Mouse (Mus musculus) embryo, embryonic 11 days (tissue): ENCODE results near the gene Vmn2r90.
"Not testable (repeated sequence)": the region's sequence is repeated elsewhere in the genome, so short reads cannot be mapped to it uniquely, and the experiment has no call there.

ENCODE experiments used
- DNase-seq: peaks from one replicate; pipeline ENCODE4 v3.0.0-alpha.2; 2015

Gene Vmn2r90

GRCm38 (mm10) chr17:17703447-17703846, at the start of gene Vmn2r90:
Gene Vmn2r90, plus strand, starts transcription at chr17:17703747.
- DNase-seq = no peak

DNA sequence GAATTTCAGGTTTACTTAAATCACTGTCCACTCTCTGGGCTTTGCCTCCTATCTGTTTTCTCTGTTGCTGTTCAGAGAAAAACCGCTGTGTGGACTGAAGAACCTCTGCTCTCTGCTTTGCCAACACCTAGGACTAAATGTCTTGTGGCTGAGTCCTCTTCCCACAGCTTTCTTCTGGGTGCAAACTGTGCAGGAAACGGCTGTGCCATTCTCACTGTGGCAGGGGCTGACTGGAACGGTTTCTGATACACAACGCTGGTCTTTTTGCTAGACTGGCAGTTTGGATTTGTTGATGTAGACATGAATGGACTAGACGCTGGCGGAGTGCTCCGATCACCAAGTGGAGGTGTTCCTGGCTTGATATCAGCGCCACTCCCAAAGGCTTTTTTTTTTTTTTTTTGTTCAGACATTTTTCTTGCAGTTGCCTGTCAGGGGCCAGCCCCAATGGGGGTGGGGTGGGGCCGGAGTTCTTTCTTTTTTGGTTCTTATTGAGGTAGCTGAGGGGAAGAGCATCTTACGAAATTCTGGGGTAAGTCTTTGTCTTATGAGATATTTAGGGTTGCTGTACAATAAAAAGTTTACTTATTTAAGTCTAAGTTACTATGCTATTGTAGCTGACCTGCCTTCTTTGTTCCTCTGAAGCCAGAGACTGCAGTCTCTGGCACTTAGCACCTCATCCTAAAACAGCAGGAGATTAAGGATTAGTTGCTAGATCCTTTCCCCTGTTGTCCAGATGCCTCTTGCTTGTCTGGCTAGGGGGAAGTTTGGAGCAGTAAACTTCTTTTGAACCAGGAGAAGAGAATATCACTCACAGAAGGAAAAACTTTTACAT, 48.3 kb upstream of the Vmn2r90 start:
- no peak for DNase-seq

DNA sequence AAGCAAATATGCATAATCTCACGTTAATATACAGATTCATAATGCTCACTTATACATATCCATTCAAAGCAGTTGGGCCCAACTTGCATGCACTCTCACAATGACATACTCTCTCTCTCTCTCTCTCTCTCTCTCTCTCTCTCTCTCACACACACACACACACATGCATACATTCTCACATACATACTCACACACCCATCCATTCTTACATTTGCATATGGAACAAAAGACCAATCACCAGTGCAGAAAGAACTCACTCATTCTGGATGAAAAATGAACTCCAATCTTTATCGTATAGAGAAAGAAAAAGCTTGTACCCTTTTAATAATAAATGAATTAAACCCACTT, 47.7 kb upstream of the Vmn2r90 start:
- no peak for DNase-seq

DNA sequence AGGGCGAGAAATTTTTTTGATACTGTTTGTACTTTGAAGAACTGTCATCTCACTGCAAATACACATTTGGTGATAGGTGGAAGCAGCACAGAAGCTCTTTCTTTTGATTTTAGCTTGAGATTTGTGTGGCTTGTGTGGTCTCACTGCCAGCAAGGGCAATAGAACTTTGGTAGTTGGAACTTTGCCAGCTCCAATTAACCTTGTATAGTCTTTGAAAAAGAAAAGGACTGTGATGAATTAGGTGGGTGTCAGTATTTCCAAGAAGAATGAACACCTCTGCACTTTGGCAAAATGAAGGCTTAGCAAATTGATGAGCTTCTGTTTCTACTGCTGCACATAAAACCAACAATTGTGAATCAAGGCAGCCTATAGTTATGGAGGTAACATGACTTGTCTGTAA, 24.8 kb upstream of the Vmn2r90 start:
- DNase-seq = no peak

GRCm38 (mm10) chr17:17690659-17691058, 12.9 kb upstream of the Vmn2r90 start:
- no peak for DNase-seq

DNA sequence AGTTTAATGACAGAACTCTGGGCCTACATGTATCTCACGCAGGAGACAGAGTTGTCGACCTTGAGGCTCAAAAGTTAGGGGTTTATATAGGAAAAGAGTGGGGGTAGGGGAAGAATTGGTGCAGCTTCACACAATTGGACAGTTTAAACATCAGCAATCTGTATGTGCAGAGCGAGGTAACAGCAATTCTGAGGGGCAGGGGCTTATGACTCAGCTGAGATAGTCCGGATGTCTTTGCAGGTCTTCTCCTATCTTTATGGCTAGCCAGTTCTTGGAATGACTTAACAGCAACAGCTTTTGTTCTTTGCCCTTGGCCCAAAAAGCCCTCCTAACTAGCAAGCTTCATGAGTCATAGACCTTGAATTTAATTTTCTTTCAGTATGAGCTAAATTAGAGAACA, 28.8 kb downstream of the Vmn2r90 start:
- not testable (repeated sequence) for DNase-seq

DNA sequence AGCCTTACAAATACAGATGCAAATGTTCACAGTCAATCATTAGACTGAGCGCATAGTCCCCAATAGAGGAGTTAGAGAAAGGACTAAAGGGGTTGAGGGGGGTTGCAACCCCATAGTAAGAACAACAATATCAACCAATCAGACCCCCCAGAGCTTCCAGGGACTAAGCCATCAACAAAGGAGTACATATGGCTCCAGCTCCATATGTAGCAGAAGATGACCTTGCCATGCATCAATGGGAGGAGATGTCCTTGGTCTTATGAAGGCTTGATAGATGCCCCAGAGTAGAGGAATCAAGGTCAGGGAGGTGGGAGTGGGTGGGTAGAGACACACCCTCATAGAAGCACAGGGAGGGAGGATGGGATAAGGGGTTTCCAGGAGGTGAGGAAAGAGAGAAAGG, 35.1 kb downstream of the Vmn2r90 start:
- no peak for DNase-seq

DNA sequence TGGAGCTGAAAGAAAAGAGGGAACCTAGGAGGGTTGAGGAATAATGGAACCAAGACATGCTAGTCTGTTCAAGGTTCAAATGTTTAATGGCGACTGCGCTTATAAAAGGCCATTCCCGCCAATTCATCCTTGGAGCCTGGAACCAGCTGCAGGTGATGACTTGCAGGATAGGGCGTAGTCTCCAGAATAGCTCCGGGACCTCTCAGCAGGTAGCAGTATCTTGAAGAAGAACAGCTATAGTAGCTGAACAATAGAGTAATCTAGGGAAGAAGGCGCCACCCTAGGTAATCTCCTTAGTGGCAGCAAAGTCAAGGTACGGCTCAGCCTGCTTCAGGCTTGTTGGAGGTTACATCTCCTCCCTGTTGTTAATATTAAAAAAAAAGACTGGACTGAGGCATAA, 35.8 kb downstream of the Vmn2r90 start:
- DNase-seq = not testable (repeated sequence)

DNA sequence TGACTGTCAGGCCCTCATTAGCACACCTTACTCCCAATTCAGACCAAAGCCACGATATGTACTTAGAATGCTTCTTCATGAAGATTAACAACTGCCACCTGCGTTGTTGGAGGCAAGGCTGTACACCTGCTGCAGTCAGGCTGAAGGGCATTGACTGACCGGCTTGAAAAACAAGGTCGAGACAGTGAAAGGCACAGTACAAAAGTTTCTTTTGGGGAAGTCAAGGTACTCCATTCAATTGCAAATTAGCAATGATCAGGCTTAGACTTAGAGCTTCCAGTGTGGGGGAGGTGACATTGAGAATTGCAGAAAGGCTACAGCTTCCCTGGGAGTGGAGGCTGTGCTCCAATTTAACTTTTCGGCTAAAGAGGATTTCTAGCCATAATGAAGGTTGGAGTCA, 36.4 kb downstream of the Vmn2r90 start:
- not testable (repeated sequence) for DNase-seq

DNA sequence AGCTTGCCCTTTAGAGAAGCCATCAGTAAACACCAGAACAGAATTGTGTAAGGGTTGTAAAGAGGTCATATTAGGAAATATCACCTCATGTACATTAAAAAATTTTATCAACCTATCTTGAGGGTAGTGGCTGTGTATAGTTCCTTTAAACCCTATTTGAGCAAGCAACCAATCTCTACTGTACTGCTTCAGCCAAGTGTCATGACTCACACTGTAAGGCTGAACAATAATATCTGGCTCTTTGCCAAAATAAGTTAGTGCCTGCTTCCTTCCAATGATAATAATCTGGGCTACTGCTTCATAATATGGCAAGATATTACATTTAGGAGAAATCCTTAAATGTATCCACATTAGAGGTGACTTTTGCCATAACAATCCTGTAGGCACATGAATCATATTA, 38.0 kb downstream of the Vmn2r90 start:
- DNase-seq = not testable (repeated sequence)

- peak; percentile 65 for DNase-seq
Measured at GRCm38 (mm10) chr17:17749371-17749770, 45.8 kb downstream of the Vmn2r90 start.

GRCm38 (mm10) chr17:17762614-17763293, 59.2 kb downstream of the Vmn2r90 start:
- no peak for DNase-seq

DNA sequence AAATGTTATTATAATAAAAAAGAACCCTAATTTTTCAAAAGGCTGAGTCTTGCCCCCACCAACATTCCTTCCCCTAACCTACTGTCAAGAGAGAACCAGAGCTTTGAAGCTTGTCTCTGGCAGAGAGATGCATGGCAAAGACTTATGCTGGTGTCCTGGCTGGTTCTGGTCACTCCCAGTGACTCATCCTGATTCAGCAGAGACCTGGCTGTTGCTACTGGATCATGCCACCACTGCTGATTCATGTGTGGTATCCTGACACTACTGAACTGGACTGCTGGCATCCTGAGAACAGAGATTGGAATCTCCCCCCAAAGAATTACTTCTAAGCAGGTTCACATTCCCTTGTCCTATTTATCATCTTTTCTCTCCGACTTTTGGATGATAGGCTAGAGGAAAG, 60.7 kb downstream of the Vmn2r90 start:
- no peak for DNase-seq

GRCm38 (mm10) chr17:17766481-17766880, 62.9 kb downstream of the Vmn2r90 start:
- DNase-seq = peak; percentile 78
